Mouse (Mus musculus) embryonic fibroblast, embryonic 13.5 days (primary cell): ENCODE data around the gene Ubl7. TPM values are rescaled to one million over a fixed set of nuclear protein-coding genes. Genes with fewer than 3 reads are reported as not detected.
A peak's percentile ranks its signal among the peaks of the same experiment; 100 is the strongest.

ENCODE experiments used
- H3K27ac ChIP-seq: 2 replicates; pipeline ENCODE4 v1.5.1; 2012; ENCODE audit warnings: low read length, control low read depth, inconsistent platforms; ENCODE audit not compliant: insufficient read depth
- H3K4me1 ChIP-seq: 2 replicates; pipeline ENCODE4 v1.6.1; 2011; ENCODE audit warnings: low read length; ENCODE audit not compliant: control insufficient read depth, insufficient read depth
- H3K4me3 ChIP-seq: 2 replicates; pipeline ENCODE4 v1.5.1; 2011; ENCODE audit warnings: mild to moderate bottlenecking, control low read depth, low read length; ENCODE audit not compliant: insufficient read depth
- CTCF ChIP-seq: IDR thresholded peaks from 2 replicates; pipeline ENCODE4 v1.5.1; 2011; ENCODE audit warnings: mild to moderate bottlenecking, control low read depth, low read length, moderate library complexity, borderline replicate concordance; ENCODE audit not compliant: insufficient read depth
- POLR2A ChIP-seq: IDR thresholded peaks from 2 replicates; pipeline ENCODE4 v1.6.1; 2011; ENCODE audit warnings: low read depth, mild to moderate bottlenecking, control low read depth, low read length, moderate library complexity
- polyA plus RNA-seq: library from polyadenylated mRNA; stranded (reverse); fragments of >200 nt; gene quantifications from 2 replicates; pipeline ENCODE4 v1.2.4, GENCODE M21; 2011; ENCODE audit warnings: low read depth; ENCODE audit not compliant: missing spikeins, insufficient read length

Ubl7 gene
- polyA plus RNA-seq, 1 experiment = 55.2 TPM

- peak overlapping the region; percentile 7; the same call in 1 of the 2 replicates for H3K27ac ChIP-seq
- peaks cover 9% of the 10 kb centered on the region for H3K4me1 ChIP-seq
- no peak for TF ChIP-seq CTCF
- no peak for TF ChIP-seq POLR2A
- no peak overlapping the region for H3K4me3 ChIP-seq
Measured at GRCm38 (mm10) chr9:57971413-57971812, 60.6 kb downstream of the Ubl7 start.

- TF ChIP-seq CTCF (no peak), POLR2A (no peak)
- peak overlapping the region; percentile 77 for H3K27ac ChIP-seq
- H3K4me3 ChIP-seq = no peak overlapping the region
- peaks cover 9% of the 10 kb centered on the region for H3K4me1 ChIP-seq
Measured at GRCm38 (mm10) chr9:57972141-57972591, 61.4 kb downstream of the Ubl7 start.

GRCm38 (mm10) chr9:57972776-57973439 lies 62.1 kb downstream of the Ubl7 start:
- H3K4me3 ChIP-seq = no peak overlapping the region
- peak overlapping the region; percentile 77 for H3K27ac ChIP-seq
- no peak for TF ChIP-seq CTCF
- no peak for TF ChIP-seq POLR2A
- H3K4me1 ChIP-seq = peaks cover 9% of the 10 kb centered on the region

GRCm38 (mm10) chr9:57973440-57974066 lies 62.8 kb downstream of the Ubl7 start:
- peak overlapping the region; percentile 77 for H3K27ac ChIP-seq

GRCm38 (mm10) chr9:57974221-57974620 lies 63.4 kb downstream of the Ubl7 start:
- TF ChIP-seq CTCF = no peak
- TF ChIP-seq POLR2A = no peak
- peaks cover 9% of the 10 kb centered on the region for H3K4me1 ChIP-seq
- H3K27ac ChIP-seq = no peak overlapping the region
- no peak overlapping the region for H3K4me3 ChIP-seq

More at GRCm38 (mm10) chr9:57973440-57974066, 62.8 kb downstream of the Ubl7 start:
- TF ChIP-seq POLR2A (no peak), CTCF (no peak)
- H3K4me1 ChIP-seq = peaks cover 9% of the 10 kb centered on the region
- no peak overlapping the region for H3K4me3 ChIP-seq

- peaks cover 9% of the 10 kb centered on the region for H3K4me1 ChIP-seq
- no peak overlapping the region for H3K4me3 ChIP-seq
- TF ChIP-seq CTCF = no peak
- TF ChIP-seq POLR2A = no peak
- no peak overlapping the region for H3K27ac ChIP-seq
Measured at GRCm38 (mm10) chr9:57975200-57975821, 64.5 kb downstream of the Ubl7 start.

GRCm38 (mm10) chr9:57978025-57978424 lies 67.2 kb downstream of the Ubl7 start:
- peaks cover 7% of the 10 kb centered on the region for H3K4me1 ChIP-seq
- H3K4me3 ChIP-seq = no peak overlapping the region
- TF ChIP-seq POLR2A (no peak), CTCF (no peak)
- no peak overlapping the region for H3K27ac ChIP-seq

GRCm38 (mm10) chr9:57978858-57979257 lies 68.1 kb downstream of the Ubl7 start:
- Histone ChIP-seq H3K4me1 (no peaks in the 10 kb centered on the region), H3K27ac (no peak overlapping the region), H3K4me3 (no peak overlapping the region)
- TF ChIP-seq CTCF = no peak
- no peak for TF ChIP-seq POLR2A

Other genes with a start within 250 kb of the Ubl7 start
- gene Cyp1a2, start 227.3 kb upstream of the Ubl7 start, polyA plus RNA-seq = not detected in 2 replicates
- gene Cyp1a1, start 223.1 kb upstream of the Ubl7 start, polyA plus RNA-seq = not detected in 2 replicates
- 16.6 and 19.8 TPM in 2 replicates for gene Edc3, start 202.4 kb upstream of the Ubl7 start, polyA plus RNA-seq
- gene Clk3, start 145.1 kb upstream of the Ubl7 start, polyA plus RNA-seq = 46.4 and 54.8 TPM in 2 replicates
- gene Arid3b, start 74.2 kb upstream of the Ubl7 start, polyA plus RNA-seq = 4.2 and 4.5 TPM in 2 replicates
- gene Sema7a, start 29.1 kb downstream of the Ubl7 start, polyA plus RNA-seq = 6.5 and 17.5 TPM in 2 replicates
- gene Cyp11a1, start 95.4 kb downstream of the Ubl7 start, polyA plus RNA-seq = 0.13 and 0.74 TPM in 2 replicates
- 0.42 TPM in 1 of 2 replicates, not detected in the other for gene Stra6, start 152.8 kb downstream of the Ubl7 start, polyA plus RNA-seq
- not detected in 2 replicates for gene Ccdc33, start 207.8 kb downstream of the Ubl7 start, polyA plus RNA-seq